Mouse (Mus musculus) lung, postnatal 10 days (tissue): Measurements from ENCODE around the gene Zfp652.

ENCODE experiments used
- DNase-seq: peaks from one replicate; pipeline ENCODE4 v3.0.0; 2021

Zfp652 gene

DNA sequence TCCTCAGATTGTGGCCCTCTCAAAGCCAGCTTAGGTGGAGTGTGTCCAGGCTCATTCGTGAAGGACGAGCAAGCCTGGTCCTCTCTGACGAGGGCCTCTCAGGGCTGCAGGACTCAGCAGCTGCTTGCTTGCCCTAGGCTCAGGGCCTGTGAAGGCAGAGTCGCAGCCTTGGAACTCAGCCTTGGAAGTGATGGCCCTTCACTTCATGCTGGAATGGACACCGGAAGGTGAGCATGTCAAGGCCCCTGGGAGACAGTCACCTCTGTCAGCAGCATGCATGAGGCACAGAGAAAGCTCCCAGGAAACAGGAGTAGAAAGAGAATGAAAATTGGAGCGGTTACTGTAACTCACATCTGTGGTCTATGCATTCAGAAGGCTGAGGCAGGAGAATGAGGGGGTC, 99.3 kb downstream of the Zfp652 start:
- DNase-seq = no peak

DNA sequence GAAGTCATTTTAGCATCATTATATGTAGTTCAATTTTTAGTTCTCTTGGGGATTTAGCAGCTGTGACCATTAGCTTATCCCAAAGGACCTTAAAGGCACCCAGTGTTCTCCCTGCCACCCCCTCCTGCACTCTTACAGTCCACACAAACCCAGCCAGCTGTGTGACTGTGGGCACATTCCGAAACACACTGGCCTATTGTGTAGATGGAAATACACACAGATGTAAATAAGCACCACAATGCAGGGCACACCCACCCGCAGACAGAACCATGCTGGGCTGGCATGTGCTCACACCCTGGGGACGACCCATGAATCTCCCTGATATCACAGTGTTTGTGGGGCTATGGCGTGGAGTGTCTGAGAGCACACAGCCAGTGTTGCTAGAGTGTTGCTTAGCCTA, 99.8 kb downstream of the Zfp652 start:
- DNase-seq = no peak

- no peak for DNase-seq
These were observed 101.6 kb downstream of the Zfp652 start for GRCm38 (mm10) chr11:95814101-95814500.

DNA sequence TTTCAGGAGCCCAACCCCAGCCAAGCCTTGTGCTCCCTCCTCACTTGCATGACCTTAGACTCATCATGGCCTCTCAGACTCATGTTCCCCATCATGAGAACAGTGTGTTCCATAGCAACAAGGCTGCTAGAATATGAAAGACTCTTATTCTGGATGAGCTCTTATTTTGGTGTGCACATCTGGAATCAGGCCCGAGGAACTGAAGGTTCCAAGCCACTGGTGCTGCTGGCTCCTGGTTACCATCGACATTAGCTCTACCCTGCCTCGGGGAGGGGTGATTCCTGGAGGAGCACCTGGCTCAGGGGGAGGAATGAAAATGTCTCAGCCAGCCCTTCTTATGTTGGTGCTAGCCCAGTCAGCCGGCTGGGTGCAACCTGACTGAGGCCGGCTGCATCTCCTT, 102.4 kb downstream of the Zfp652 start:
- peak; percentile 32 for DNase-seq

DNA sequence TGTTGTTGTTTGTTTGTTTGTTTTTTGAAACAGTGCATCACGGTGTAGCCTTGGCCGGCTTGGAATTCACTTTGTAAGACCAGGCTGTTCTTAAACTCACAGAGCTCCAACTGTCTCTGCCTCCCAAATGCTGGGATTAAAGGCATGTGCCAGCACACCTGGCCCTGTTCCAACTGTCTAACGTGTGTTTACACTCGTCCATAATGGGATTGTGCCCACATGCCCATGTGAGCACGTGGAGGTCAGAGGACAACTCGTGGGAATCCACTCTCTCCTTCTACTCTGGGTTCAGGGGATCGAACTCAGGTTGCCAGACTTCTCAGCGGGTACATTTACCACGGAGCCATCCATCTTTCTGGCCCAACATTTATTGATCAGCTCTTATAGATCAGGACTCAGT, 102.9 kb downstream of the Zfp652 start:
- no peak for DNase-seq

GRCm38 (mm10) chr11:95819138-95819537, 106.7 kb downstream of the Zfp652 start:
- DNase-seq = no peak

DNA sequence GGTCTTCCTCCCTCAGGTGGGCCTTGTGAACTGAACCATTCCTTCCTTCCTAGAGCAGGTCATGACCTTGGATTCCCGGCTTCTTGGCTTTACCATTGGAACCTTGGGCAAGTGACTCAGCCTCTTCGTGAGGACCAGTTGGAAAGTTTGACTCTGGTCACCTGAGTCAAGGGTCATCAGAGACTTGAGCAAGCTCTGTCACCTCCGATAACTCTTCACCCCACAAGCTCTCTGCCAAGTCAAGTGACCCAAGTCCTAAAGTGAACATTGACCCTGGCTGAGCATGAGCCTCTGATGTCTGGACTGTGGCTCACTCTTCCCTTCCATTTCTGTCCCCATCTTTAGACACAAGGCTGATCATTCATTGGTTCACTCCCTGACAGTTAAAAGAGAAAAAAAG, 109.0 kb downstream of the Zfp652 start:
- DNase-seq = no peak

- no peak for DNase-seq
These were observed 110.0 kb downstream of the Zfp652 start for GRCm38 (mm10) chr11:95822437-95822836.

DNA sequence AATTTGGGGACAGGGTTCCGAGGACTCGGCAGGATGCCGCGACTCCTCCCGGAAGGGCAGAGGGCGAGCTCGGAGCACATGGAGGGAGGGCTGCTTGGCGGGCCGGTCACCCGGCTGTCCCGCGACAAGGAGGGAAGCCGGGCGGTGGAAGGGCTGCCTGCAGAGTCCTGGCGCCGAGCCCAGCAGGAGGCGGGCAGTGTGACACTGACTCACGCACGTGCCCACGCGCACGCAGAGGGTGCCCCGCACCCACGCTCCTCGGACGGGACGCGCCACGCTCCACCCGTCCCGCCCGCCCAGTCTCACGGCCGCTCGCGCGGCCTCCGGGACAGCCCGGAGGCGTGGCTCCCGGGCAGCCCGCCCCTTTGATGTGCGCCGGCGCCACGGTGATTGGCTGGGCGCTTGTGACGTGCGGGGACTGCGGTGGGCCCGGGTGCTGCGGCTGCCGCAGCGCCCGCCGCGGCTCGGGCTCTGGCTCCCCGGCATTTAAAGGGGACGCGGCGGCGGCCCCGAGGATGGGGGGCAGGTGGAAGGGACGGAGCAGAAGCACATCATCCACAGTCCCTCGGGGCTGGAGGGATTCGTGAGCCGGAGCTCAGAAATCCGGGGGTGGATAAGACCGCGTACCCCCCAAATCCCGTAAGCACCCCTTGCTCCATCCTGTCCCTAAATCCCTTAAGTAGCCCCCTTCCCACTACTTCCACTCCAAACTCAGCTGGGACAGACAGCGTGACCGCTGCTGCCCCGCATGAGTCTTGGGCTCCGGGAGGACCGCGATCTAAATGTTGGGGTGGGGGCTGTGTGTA, 111.8 kb downstream of the Zfp652 start, which contains the start of gene Phospho1:
Gene Phospho1, plus strand, starts transcription at position 429 of the 806 bp plus-strand sequence.
- peak; percentile 94 for DNase-seq

- DNase-seq = peak; percentile 78
These were observed 112.4 kb downstream of the Zfp652 start for GRCm38 (mm10) chr11:95824877-95825243.

GRCm38 (mm10) chr11:95825625-95826024, 113.2 kb downstream of the Zfp652 start:
- no peak for DNase-seq

GRCm38 (mm10) chr11:95826317-95827167, 114.1 kb downstream of the Zfp652 start:
- no peak for DNase-seq

GRCm38 (mm10) chr11:95827168-95827447, 114.6 kb downstream of the Zfp652 start:
- DNase-seq = no peak

DNA sequence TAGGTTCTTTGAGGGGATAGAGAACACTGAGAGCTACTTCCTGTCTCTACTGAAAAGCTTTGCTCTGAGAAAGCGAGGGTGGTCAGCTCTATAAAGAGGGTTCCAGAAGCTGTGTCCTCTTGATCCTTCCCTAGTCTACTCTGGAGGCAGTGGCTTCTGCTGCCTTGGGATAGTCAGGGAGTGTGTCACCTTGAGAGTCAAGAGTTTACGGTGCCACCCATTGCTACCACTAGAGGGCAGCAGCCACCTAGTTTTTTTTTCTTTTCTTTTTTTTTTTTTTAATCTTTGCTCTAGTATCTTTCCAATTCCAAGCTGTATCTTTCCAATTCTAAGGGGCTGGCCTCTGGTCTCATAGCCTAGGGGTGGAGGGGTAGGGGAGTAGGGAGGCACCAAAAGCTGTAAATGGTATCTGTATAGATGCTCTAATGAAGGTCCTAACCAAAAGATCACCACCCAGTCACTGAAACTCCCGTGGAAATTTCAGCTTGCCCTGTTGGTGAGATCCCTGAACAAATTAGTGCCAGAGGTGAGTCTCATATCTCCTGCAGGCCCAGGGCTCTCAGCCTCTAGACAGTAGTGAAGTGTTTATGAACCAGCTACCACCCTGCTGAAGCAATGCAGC, 115.1 kb downstream of the Zfp652 start:
- peak; percentile 87 for DNase-seq

- DNase-seq = no peak
These were observed 115.9 kb downstream of the Zfp652 start for GRCm38 (mm10) chr11:95828181-95828964.

DNA sequence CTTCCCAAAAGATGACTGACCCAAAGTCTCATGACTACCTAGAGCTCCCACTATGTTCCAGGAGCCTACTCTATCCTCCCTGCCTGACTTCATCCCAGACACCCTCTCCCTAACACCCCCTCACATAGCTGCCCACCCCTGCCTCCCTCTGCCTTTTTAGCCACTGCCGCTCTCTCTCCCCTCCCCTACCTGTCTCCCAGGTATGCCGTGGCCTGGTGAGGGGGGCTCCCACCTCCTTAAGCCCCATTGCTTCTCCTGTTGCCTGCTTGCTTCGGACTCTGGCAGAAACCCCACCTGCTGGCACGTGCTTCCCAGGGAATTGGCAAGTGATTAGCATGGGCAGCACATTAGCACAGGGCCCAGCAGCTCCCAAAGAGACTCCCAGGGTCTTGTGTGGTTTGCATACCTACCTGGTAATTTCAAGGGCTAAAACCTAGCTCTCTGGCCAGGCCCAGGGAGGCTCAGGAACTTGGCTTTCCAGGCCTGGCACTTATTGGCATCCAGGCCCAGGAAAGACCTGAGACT, 117.1 kb downstream of the Zfp652 start:
- no peak for DNase-seq

DNA sequence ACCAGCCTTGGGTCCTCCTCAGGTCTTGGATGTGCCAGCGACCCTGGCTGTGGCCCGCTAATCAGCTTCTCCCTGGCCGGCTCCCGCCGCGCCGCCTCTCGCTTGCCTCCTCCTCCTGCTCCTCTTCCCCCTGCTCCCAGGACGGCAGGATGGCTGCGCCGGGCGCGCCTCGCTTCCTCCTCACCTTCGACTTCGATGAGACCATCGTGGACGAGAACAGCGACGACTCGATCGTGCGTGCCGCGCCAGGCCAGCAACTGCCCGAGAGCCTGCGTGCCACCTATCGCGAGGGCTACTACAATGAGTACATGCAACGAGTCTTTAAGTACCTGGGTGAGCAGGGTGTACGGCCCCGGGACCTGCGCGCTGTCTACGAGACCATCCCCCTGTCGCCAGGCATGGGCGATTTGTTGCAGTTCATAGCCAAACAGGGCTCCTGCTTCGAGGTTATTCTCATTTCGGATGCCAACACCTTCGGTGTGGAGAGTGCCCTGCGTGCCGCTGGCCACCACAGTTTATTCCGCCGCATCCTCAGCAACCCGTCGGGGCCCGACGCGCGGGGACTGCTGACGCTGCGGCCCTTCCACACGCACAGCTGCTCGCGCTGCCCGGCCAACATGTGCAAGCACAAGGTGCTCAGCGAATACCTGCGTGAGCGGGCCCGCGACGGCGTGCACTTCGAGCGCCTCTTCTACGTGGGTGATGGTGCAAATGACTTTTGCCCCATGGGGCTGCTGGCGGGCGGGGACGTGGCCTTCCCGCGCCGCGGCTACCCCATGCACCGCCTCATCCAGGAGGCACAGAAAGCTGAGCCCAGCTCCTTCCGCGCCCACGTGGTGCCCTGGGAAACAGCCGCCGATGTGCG, 118.2 kb downstream of the Zfp652 start:
- no peak for DNase-seq

DNA sequence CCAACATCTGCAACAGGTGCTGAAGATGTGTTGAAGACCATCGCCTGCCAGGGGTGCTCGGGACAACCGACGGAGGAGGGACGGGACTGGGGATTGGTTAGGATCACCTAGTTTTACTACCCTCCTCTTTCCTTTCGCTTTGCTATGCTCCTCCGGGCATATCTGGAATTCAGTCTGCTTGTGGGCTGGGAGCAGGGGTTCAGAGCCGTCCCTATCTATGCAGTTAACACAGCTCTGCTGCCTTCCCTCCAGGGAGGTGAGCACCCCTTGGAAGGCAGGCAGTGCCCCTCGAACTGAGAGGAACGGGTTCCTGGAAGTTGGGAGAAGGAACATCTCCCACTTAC, 118.8 kb downstream of the Zfp652 start:
- no peak for DNase-seq

- no peak for DNase-seq
These were observed 119.2 kb downstream of the Zfp652 start for GRCm38 (mm10) chr11:95831641-95832040.

- no peak for DNase-seq
These were observed 119.9 kb downstream of the Zfp652 start for GRCm38 (mm10) chr11:95832129-95833005.
